Mouse (Mus musculus): ENCODE data around the gene Tdrd7.

The Tdrd7 gene

GRCm38 (mm10) chr4:45964771-45965439, at the start of gene Tdrd7:
Gene Tdrd7, plus strand, starts transcription at chr4:45965334.
- in situ Hi-C loops (cut with MboI, MseI), result no loop called here

DNA sequence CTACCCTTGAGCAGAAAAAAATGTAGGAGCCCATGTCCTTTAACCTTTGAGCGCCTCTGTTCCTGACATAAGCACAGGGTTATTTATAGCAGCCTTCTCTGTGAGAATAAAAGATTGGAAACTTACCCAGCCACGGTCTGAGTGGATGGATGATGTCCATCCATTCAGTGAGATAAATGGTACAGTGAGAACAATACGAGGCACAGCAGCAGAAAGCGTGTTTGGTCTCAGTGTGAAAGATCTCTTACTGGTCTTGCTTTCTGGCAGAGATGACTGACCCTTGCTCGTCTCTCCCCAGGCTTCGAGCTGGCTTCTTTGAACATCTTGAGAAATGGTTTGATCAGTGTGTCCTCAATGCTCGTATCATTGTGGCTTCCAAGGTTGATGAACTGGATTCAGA, 48.0 kb upstream of the Tdrd7 start:
- in situ Hi-C loops (cut with MboI, MseI), result no loop called here

DNA sequence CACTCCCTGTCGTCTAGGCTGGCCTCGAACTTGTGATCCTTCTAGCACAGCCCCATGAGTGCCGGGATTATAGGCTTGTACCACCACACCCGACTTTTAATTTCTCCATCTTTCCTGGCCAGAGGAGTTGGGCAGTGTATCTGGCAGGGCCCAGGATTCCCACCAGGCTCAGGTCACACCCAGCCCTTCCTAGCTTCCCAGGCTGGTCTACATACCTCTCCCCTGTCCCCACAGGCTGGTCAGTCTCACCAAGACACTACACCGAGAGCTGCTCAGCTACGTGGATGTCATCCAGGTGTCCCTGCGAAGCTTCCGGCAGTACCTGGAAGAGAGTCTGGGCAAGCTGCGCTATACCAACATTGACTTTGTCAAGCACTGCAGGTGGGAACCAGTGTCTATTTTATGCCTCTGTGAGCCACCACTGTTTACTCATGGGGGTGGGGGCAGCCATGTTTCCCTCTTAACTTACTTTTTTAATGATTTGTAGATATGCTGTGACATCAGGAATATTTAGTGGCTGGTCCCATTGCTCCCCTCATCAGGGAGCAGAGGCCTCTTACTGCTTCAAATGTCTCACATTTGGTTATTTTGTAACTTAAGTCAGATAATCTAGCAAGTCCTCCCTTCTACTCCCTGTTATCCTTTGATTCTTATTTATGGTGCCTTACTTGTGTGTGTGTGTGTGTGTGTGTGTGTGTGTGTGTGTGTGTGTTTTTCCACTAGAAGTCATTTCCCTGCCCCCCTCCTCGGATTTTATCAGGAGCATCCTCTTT, 43.3 kb upstream of the Tdrd7 start:
- in situ Hi-C loops (cut with MboI, MseI), result no loop called here

GRCm38 (mm10) chr4:45924011-45924410, 41.1 kb upstream of the Tdrd7 start:
- in situ Hi-C loops (cut with MboI, MseI), result no loop called here

GRCm38 (mm10) chr4:45928561-45928960, 36.6 kb upstream of the Tdrd7 start:
- in situ Hi-C loops (cut with MboI, MseI), result no loop called here

DNA sequence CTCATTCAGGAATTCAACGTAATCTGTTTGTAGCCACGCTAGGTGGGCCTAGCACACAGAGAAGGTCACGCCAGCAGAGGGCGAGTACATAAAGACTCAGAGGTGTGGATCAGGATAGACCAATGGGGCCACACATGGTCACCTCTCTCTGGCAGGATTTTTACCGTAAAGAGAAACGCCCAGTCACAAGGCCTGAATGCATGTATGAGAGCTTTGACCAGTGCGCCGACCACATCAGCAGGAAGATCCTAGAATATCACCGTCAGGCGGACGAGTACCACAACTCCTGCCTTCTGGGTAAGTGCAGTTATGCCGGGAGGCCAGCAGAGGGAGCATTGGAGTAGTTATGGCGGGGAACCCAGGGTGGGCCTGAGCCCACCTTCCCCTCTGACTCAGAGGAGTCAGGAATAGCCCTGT, 23.5 kb upstream of the Tdrd7 start:
- in situ Hi-C loops (cut with MboI, MseI), result loop anchor here in 1 of 2 experiments (10.0 kb wide), 1 partner anchor 183 kb away; no protein-coding TSS in a partner anchor

DNA sequence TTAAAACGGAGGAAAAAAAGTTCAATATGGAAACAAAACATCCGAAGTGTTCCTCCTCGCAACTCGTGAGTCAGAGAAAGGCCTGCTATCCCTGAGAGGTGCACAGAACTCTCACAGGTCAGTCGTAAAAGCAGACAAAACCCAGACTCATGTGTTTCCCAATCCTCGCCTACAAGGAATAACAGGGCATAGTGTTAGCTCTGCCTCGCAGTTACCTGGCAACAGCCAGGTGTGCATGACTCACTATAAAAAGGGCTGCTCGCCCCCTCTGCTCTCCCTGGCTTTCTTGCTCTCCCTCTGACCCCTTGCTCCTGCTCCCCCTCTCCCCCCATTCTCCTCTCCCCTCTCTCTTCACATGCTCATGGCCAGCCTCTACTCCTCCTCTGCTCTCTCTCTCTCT, 17.4 kb upstream of the Tdrd7 start:
- in situ Hi-C loops (cut with MboI, MseI), result loop anchor here in 1 of 2 experiments (10.0 kb wide), 1 partner anchor 177 kb away; no protein-coding TSS in a partner anchor

DNA sequence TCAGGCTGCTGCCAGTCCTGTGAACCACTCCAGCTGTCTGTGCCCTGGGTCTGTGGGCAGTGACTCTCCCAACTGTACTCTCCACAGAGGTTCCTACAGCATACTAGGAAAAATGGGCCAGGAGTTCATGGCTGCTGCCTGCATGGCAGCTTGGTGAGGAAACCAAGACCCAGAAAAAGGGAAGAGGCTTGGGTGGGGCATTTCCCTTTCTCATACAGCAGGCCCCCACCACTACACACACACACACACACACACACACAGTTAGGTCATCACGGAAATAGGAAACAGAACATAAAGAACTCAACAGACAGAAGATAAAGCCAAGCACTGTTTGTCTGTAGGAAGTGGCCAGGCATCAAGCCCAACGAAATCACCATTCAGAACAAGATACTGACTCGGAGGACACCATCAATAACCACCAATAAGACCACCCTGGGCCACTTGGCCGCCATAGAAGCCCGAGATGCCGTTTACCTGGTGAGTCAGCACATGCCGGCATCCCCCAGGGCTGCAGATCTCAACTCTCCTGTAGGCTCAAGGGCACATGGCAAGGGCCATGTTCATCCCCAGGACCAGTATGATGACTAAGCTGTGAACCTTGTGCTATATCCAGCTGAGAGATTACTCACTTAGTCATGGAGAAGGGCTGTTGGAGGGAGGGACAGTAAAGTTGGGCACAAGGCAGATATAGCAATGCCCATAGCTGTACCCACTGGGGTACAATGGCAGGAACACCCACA, 15.9 kb upstream of the Tdrd7 start:
- in situ Hi-C loops (cut with MboI, MseI), result loop anchor here in 1 of 2 experiments (10.0 kb wide), 1 partner anchor 176 kb away; no protein-coding TSS in a partner anchor

DNA sequence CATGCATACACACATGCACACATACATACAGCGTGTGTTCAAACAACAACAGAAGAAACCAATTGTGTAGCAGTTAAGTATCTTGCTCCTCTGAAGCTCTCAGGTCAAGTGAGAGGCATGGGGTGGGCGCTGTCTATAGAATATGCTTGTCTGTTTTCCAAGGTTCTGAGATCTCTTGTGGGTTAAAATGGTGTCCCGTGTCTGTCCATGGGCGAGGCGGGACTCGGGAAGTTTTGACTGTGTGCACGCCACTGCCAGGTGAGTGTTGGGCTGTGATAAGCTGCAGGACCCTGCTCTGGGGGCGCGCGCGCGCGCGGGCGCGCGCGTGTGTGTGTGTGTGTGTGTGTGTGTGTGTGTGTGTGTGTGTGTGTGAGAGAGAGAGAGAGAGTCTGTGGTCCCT, 13.3 kb upstream of the Tdrd7 start:
- in situ Hi-C loops (cut with MboI, MseI), result no loop called here

DNA sequence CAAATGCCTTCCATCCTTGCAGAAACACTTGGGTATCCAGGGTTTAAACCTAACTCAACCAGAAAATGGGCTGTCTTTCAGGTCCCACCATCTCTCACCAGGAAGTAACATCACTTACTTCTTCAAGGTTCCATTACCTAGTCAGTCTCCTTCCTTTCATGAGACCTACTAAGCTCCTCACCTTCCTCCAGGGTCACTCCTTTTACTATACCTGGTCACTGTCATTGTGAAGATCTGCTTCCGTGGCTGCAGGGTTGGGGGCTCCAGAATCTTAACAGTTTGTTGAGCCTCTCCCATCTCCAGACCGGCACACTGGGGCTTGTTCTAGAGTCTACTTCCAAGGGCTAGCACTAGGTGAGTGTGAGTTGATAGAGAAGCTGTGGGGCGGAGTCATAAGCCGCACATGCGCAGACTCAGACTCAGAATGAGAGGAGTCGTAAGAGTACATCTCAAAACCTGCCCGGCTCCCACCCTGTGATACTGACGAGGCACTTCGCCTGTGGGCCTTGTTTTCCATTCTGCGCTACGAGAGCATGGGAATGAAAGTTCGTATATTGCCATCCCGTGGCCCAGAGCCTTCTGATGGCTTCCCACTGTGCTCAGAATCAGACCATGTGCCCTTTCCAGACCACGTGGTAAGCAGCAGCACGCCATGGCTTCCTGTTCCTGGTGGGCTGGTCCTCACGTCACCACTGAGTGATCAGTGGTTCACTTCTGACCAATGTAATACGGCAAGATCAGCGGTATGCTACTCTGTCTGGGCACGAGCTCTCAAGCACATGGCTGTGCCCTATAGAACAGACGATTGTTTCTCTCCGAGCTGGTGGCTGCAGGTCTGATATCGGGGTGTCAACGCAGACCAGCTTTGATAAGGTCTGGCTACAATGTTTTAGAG, 11.9 kb upstream of the Tdrd7 start:
- in situ Hi-C loops (cut with MboI, MseI), result no loop called here

- in situ Hi-C loops (cut with MboI, MseI), result no loop called here
These were observed 9.9 kb upstream of the Tdrd7 start for GRCm38 (mm10) chr4:45955235-45955634.

GRCm38 (mm10) chr4:45956131-45956530, 9.0 kb upstream of the Tdrd7 start:
- in situ Hi-C loops (cut with MboI, MseI), result no loop called here

DNA sequence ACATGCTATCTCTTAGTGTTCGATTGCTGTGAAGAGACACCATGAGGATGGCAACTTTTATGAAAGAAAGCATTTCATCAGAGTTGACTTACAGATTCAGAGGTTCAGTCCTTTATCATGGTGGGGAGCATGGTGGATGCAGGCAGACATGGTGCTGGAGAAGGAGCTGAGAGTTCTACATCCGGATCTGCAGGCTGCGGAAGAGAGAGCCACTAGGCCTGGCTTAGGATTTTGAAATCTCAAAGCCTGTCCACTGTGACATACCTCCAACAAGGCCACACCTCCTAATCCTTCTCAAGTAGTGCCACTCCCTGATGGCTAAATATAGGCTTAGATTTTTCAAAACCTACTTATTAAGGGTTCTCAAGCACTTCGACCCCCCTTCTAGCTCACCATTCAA, 8.4 kb upstream of the Tdrd7 start:
- in situ Hi-C loops (cut with MboI, MseI), result no loop called here

DNA sequence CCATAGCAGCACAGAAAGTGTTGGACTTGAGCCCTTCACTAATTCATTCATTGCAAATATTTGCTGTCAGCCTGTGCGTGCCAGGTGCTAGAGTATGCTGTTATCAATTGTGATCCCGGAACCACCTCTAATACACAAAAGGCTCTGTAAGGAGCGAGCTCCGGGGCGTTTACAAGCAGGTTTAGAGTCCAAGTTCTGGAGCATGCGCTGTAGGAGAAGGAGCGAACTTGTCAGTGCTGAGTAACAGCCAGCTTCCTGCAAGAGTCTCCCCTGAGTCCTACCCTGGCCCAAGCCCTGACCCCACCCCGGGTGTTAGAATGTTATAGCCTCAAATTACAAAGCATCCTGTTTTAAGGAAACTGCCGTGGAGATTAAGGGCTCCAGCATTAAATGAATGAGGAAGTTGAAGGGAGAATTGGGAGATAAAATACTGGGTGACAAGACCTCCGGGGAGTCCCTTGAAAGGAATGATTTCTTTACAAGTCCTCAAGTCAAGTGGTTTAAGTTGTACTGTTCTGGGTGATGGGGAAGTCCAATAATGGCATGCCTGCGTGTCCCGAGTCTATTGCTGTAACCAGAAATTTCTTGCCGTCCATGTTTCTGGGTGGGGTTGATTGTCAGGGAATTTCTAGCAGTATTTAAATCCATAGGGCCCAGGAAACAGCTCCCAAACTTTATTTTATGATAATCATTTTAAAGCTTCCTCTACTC, 758 bp downstream of the Tdrd7 start:
- in situ Hi-C loops (cut with MboI, MseI), result no loop called here

- in situ Hi-C loops (cut with MboI, MseI), result no loop called here
These were observed 1.6 kb downstream of the Tdrd7 start for GRCm38 (mm10) chr4:45966716-45967115.

GRCm38 (mm10) chr4:45967479-45968341, 2.6 kb downstream of the Tdrd7 start:
- in situ Hi-C loops (cut with MboI, MseI), result no loop called here

DNA sequence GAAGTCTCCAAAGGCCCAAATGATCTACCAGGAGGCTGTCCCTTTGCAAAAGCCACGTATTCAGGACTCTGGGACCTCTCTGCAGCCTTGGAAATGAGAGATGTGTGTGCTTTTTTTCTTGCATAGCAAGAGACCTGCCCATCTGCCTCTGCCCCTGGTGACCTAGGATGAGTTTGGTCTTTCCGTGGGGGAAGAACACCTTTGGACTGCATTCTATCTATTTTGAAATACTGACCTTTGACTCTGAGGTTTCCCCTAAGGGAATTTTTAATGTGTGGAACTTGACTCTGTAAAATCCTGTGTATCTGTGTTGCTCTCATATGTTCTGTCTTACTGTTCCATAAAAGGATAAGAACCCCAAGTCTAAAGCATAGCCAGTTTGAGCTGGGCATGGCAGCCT, 3.9 kb downstream of the Tdrd7 start:
- in situ Hi-C loops (cut with MboI, MseI), result no loop called here

- in situ Hi-C loops (cut with MboI, MseI), result no loop called here
These were observed 5.0 kb downstream of the Tdrd7 start for GRCm38 (mm10) chr4:45970048-45970560.

DNA sequence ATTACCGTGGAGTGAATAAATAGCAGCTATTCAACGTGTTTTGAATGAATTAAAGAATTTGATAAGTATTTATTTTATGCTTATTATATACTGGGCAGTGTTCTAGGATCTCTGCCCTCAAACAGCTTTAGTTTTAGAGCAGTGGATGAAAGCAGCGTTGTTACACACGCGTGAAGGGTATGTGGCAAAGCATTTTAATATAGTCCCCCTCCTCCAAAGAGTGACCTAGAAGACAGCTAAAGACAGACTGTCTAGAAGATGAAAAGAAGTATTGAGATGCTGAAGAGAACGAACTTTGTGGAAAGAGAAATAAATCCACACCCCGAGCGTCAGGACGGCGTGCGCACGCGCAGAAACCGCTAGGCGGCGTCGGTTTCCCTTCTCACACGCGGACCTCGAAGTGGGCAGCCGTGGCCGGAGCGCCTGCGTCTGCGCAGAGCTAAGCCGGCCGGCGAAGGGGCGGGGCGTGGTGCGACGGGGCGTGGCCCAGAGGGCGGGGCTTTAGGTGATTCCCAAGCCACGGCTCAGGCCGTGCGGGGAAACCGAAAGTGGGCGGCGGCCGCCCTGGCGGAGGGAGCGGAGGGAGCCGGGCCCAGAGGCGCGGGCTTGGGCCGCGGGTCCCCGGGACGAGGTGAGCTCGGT, 6.8 kb downstream of the Tdrd7 start:
- in situ Hi-C loops (cut with MboI, MseI), result no loop called here

All from T-helper 17 cell (primary cell).